Mouse (Mus musculus) activated CD4-positive, CD25-positive, alpha-beta regulatory T cell, adult 4 months (primary cell): Measurements from ENCODE around the gene Gm12845. TPM values are rescaled to one million over a fixed set of nuclear protein-coding genes. Genes with fewer than 3 reads are reported as not detected.
"Not testable (repeated sequence)": the region's sequence is repeated elsewhere in the genome, so short reads cannot be mapped to it uniquely, and the experiment has no call there.

Experiments used
- ATAC-seq: one replicate; pipeline ENCODE4 v1.8.0; 2017
- polyA plus RNA-seq, 2 experiments: library from polyadenylated mRNA; unstranded; fragments of 100-300 nt; shearing (Covaris generic); gene quantifications; one replicate each; pipeline ENCODE4 v1.2.1; 2017

The Gm12845 gene
- not detected for polyA plus RNA-seq

DNA sequence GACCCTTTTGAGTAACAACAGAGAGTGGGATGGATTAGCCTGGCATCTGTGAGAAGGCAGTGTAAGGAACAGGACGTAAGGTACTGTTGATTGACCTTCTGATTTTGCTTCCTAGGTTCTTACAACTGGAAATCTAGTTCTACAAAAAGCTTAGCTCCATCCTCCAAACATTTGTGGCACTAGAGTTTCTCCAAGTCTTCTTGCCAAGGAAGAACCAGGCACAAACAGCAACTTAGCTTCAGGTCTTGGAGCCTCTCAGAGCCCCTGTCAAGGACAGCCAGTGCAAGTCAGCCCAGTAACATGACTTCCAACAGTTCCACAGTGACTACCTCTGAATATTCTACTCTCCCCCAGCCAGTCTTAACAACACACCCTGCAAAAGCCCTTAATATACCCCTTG is at the start of gene Gm12845:
Gm12845 (plus strand) TSS at position 301 of the 400 bp plus-strand sequence.
- ATAC-seq = no peak

DNA sequence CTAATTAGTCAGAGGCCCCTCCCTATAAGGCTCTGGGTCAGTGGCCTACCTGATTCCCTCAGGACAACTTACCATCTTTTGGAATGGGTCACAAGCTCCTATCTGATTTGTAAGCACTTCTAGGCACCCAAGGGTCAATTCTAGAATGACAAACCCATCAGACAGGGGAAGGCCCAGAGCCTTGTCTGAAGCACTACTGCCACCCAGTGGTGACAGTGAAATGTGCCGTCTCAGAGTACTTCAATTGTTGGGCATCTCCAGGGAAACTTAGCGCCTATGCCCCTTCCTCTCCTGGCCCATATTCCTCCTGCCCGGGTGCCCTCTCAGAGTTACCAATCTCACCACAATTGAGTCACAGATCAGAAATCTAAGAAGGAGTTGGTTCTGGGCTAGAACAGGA is 47.3 kb upstream of the Gm12845 start:
- ATAC-seq = peak; percentile 58

DNA sequence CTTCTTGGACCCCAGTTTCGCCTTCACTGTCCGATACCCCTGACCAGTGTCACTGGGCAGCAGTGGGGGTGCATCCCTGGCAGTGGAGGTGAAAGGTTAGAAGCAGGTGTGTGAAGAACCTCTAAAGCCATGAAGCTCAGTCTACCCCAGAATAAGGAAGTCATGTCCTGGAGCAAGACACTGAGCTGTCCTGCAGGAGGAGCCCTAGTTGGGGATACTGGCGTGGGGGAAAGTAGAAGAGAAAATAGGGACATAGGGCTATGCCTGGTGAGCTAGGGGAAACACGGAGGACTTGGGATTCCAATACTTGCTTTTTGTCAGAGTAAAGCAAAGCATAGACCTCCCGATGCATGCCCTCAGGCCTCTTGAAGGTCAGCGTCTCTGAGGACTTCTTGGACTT is 43.2 kb upstream of the Gm12845 start:
- ATAC-seq = no peak

DNA sequence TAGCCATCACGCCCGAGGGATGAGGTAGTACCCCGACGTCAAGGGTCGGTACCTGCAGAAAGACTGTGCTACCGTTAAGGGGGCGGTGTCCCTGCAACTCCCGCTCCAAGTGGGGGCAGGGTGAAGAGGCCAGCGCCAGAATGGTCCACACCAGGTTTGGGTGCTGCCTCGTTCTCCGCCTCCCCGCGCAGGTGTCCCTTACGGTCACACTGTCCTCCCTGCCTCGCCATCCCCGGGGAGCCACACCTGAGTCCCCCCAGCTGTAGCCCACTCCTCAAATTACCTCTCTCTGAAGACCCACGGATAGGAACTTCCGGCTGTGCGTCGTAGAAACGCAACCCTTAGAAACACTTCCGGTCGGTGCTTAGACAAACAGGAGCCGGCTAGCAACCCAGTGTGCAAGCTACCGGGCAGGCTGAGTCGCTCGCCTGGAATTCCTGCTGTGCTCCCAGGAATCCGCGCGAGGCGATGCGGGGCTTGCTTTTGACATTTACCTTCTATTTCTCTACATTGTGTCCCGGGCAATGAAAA is 42.2 kb upstream of the Gm12845 start, which contains the start of gene Dmap1:
Dmap1 (minus strand) TSS at position 343 of the 531 bp plus-strand sequence.
- peak; percentile 80 for ATAC-seq

DNA sequence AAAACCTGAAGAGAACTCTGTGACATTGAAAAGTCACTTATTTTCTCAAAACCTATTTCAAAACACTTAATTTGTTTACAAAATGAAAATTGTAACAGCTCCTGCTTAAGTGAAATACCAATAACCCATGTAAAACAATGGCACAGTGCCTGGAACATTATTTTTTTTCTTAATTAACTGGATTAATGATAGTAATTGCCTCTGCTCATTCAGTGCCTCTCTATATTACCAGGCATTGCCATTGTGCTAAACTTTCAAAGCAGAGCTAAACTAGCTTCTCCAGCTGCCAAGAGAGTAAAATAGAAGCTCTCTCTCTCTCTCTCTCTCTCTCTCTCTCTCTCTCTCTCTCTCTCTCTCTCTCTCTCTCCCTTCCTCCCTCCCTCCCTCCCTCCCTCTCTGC is 41.7 kb upstream of the Gm12845 start:
- no peak for ATAC-seq

DNA sequence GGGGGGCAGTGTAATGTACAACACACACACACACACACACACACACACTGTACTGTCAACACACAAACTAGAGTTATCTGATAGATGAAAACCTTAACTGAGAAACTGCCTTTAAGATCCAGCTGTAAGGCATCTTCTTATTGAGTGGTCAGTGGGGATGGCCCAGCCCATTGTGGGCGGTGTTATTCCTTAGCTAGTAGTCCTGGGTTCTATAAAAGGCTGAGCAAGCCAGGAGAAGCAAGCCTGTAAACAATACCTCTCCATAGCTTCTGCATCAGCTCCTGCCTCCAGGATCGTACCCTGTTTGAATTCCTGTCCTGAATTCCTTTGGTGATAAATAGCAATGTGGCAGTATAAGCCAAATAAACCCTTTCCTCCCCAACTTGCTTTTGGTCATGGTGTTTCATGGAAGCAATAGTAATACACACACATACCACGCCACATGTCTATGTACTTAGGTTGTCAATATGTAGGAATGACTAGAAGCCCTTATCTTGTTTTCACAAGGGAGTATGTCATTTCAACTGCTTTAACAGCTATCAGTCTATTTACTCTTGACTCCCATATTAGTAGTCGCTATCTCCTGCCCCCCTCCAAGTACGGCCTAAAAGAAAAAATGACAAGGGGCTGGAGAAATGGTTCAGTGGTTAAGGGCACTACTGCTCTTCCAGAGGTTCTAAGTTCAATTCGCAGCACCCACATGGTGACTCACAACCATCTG is 41.0 kb upstream of the Gm12845 start:
- no peak for ATAC-seq

DNA sequence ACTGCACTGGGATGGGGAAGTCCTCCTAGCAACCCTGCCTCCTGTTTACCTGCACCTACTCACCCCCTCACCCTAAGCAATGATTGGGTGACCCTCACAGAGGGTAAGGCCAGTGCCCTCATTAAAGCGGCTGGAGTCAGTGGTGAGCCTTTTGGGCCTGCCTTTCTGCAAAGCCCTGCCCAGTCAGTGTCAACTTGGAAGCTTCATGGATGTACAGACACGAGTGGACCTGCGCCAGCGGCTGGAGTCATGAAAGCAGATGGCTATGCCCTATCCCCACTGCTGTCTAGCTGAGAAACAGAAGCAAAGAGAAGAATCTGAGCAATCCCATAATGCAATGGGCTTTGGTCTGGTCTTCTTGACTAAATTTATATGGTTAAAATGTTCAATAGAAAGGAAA is 37.9 kb upstream of the Gm12845 start:
- ATAC-seq = no peak

DNA sequence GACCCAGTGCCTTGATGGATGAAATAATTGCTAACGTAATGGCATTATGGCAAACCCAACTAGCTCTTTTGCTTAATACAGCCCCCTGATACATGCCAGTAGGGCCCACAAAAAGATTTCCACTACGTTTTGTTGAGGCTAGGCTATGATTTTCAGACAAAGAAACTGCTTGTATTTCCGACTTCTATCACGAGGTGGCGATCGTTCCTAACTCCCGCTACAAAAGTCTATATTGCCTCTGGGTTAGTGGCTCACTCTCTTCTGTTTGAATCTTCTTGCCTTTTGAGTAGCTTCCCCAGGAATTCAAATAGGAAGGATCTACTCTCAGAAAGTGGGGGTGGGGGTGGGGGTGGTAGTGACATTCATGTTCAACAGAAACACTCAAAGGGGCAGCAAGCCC is 18.9 kb upstream of the Gm12845 start:
- ATAC-seq = no peak

DNA sequence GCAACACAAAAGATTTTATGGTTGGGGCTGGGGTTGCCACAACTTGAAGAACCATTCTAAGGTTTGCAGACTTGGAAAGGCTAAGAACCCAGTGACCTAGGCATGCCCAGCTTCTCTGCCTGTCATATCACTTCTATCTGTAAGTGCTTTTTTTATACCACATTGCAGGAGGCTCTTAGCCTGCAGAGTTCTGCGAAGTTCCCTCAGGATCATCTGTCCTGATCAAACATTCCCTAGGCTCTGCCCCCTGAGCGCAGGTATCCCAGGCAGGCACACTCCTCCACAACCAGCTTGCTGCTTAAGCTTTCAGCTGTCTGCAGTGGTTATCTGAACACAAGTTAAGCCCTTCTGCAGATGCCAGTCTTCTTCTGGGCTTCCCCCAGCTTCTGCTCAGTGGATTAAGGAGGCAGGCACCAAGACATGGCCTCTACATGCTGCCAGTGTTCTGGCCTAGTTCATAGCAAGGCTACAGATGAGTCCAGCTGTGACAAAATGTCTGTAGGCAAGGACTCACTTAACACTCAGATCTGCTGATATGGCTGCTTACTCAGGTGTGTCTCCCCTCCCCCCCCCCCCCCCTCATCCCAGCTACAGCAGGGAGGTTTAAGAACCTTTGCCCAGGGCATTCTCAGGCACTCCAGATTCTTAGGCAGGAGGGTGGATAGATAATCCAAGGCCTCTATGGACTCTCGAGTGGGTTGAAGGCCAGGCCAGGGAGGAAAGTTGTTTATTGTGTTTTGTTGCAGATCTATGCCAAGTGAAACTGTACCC is 15.2 kb upstream of the Gm12845 start:
- no peak for ATAC-seq

DNA sequence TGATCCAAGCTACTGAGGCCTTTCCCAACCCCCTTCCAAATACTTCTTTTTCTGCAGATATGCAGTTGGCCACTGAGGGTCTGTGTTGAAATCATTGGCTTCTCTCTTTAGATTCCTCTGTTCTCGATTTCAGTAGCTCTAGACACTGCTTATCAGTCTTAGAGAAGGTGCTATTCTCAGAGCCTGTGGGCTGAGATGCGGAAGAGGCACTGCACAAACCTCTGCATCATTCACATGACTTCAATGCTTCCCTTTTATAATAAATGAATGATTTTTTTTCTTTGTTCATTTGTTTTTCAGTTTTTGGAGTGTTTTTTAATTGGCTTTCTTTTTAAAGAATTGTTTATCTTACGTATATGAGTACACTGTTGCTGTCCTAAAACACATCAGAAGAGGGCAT is 11.9 kb upstream of the Gm12845 start:
- ATAC-seq = no peak

DNA sequence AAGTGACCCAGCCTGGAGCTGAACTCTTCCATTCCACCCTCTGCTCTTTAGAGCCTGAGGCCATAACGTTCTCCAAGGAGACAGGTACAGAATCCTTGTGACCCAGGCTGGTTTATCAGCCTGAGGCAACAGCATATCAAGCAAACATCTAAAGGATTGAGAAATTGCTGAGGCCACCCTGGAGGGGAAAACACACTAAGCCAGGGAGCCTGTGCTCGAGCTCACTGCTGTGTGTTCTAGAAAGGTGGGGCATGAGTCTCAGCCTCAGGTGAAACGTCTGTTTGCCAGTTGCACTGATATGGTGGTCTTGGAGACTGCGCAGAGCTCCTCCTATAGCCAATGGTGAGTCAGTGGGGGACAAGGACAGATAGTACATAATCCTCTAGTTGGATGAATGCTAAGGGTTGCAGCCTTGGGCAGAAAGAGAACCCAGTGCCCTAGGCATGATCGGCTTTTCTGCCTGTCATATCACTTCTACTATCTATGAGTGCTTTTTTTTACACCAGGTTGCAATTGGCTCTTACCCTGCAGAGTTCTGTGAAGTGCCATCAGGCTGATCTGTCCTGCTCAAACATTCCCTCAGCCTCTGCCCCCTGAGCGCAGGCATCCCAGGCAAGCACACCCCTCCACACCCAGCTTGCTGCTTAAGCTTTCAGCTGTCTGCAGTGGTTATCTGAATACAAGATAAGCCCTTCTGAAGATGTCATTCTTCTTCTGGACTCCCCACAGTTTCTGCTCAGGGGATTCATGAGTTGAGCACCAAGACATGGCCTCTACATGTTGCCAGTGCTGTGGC is 10.7 kb upstream of the Gm12845 start:
- no peak for ATAC-seq

DNA sequence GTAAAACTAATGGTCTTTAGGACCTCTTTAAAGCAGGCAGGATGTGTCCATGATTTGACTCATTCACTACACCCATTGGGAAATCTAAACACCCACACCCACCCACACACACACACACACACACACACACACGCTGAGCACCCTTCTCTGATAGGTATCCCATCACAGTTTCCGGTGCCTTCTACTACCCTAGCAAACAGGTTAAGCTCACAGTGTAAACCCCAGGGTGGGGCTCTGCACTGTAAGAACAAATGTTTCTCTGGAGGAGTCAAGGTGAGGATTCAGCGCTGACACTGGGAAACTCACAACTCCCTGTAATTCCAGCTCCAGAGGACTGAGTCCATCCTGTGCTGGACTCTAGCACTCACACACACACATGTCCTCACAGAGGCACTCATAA is 7.7 kb downstream of the Gm12845 start:
- no peak for ATAC-seq

DNA sequence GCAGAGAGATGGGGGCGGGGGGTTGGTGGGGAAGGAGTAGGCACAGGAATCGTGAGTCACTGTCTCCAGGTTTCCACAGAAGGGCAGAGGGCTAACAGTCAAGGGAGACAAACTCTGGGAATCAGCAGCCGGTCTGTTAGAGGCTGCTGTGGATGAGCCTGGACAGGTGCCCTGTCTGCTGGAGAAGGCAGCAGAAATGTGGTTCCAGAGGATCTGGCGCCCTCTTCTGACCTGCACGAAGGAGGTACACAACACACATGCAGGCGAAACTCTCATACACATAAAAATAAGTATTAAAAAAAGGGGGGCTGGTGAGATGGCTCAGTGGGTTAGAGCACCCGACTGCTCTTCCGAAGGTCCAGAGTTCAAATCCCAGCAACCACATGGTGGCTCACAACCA is 13.3 kb downstream of the Gm12845 start:
- ATAC-seq = no peak

DNA sequence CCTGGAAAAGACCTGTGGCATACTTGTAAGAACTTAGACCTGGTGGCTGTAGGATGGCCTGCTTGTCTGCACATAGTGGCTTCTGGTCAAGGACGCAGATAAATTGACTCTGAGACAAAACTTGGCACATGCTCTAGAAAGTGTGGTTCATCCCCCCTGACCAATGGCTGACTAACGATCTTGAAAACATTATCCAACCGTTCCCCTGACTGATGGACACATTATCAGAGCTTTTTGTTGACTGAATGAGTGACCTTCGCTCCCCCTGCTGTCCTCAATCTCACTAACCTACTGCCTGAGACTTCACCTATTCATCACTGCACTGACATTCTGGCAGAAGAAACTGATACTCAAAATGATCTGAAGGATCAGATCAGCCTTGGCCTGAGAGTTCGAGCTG is 28.3 kb downstream of the Gm12845 start:
- ATAC-seq = not testable (repeated sequence)

DNA sequence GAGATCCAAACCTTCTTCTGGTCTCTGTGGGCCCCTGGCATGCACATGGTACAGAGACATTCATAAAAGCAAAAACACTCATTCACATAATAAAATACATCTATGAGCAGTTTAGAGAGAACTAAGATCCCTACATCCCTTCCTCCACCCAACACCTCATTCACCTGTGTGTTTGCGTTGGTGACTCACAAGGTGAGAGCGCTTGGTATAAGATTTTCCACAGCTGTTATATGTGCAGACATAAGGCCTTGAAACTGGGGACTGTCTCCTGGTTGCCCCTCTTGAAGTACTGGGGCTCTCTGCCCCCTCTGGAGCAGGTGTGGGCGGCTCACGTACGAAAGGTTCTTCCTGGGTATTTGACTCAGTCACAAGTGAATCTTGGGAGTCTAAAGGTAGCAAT is 35.9 kb downstream of the Gm12845 start:
- no peak for ATAC-seq

DNA sequence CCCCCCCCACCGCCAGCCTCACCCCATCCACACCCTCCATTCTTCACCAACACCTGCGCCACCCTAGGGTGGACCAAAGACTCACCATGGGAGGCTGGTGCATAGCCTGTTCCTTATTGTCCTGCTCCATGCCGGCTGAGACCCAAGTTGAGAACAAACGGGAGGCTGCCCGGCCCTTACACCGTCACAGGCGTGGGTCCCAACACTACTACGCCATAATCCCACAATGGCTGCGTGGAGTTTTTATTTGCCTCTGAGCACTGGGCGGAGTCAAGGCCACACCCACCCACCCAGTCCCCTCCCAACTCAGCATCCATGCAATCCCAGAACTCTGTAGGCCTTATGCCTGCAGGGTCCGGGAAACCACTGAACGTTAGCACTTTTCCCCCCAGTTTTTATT is 41.2 kb downstream of the Gm12845 start, which contains the start of gene Klf17:
Klf17 (minus strand) TSS at position 233 of the 400 bp plus-strand sequence.
- ATAC-seq = no peak

DNA sequence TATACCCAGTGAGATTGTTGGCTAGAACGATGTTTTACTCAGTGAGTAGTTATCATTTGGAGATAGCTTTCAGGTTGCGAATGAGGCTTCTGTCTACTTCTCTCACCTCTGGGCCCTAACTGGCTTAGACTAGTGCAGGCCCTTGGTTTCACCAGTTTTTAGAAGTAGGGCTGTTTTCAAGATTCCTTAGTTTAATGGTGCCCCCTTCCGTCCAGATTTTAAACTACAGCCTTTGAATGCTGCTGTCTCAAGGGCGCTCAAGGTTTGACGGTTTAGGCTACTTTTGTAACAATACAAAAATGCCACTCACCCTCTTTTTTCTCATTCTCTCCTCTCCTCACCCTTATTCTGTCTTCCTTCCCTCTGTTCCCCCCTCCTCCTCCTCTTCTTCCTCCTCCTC is 46.7 kb downstream of the Gm12845 start:
- ATAC-seq = no peak

DNA sequence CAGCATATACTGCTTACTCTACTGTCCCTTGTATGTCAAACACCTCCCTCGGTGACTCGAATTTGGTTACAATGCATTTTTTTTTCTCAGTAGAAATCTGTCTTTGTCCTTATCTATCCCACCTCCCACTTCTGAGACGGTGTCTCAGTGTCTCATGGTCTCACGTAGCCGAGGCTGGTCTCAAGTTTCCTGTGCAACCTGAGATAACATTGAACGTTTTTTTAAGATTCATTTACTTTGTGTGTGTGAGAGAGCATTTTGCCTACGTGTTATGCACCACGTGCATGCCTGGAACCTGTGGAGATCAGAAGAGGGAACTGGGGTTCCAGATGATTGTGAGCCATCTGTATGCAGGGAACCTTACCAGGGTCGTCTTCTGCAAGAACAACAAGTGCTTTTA is 48.7 kb downstream of the Gm12845 start:
- no peak for ATAC-seq

Other genes with a start within 250 kb of the Gm12845 start
- 10 to 100 TPM; 14.1 to 19.8 TPM for gene Rnf220, start 227.4 kb upstream of the Gm12845 start, polyA plus RNA-seq
- gene Eri3, start 174.0 kb upstream of the Gm12845 start, polyA plus RNA-seq = 10 to 100 TPM; 40.9 to 47.1 TPM
- 10 to 100 TPM; 21.4 to 24.9 TPM for gene Dmap1, start 42.1 kb upstream of the Gm12845 start, polyA plus RNA-seq
- not detected for gene Klf17, start 41.2 kb downstream of the Gm12845 start, polyA plus RNA-seq
- under 1 TPM in 1 of 2 experiments, not detected in 1; 0.51 TPM for gene Slc6a9, start 110.1 kb downstream of the Gm12845 start, polyA plus RNA-seq
- gene Ccdc24, start 148.1 kb downstream of the Gm12845 start, polyA plus RNA-seq = not detected
- not detected for gene B4galt2, start 159.1 kb downstream of the Gm12845 start, polyA plus RNA-seq
- 100 to 1,000 TPM in 1 of 2 experiments, 10 to 100 TPM in 1; 75.9 to 111 TPM for gene Atp6v0b, start 162.9 kb downstream of the Gm12845 start, polyA plus RNA-seq
- 10 to 100 TPM; 21.1 to 25.4 TPM for gene Dph2, start 167.6 kb downstream of the Gm12845 start, polyA plus RNA-seq
- gene Ipo13, start 190.6 kb downstream of the Gm12845 start, polyA plus RNA-seq = 10 to 100 TPM; 13.7 to 15.6 TPM
- gene Artn, start 205.4 kb downstream of the Gm12845 start, polyA plus RNA-seq = not detected